Mouse (Mus musculus): ENCODE data around the gene Prrt1. TPM values are rescaled to one million over a fixed set of nuclear protein-coding genes. Genes with fewer than 3 reads are reported as not detected.
A peak's percentile ranks its signal among the peaks of the same experiment; 100 is the strongest.

Prrt1 gene
- polyA plus RNA-seq, 1 experiment = not detected

- 88% methylated on average over 14 of the region's 14 CpGs for WGBS
- Histone ChIP-seq H3K27ac (ENCODE audit: insufficient read depth, low read depth, low read length) (no peak overlapping the region), H3K4me1 (ENCODE audit: control insufficient read depth, insufficient read depth, low read length) (peaks cover 26% of the 10 kb centered on the region), H3K4me3 (ENCODE audit: insufficient read depth, low read depth, low read length) (no peak overlapping the region)
- TF ChIP-seq POLR2A (IDR thresholded peaks at IDR 0.05; ENCODE audit: insufficient read depth, low read depth, low read length) = no peak
- no peak for TF ChIP-seq CTCF (IDR thresholded peaks at IDR 0.05; ENCODE audit: insufficient read depth, low read depth, low read length)
Measured at GRCm38 (mm10) chr17:34650781-34651180, 21.4 kb downstream of the Prrt1 start.

- Histone ChIP-seq H3K4me3 (ENCODE audit: insufficient read depth, low read depth, low read length) (no peak overlapping the region), H3K4me1 (ENCODE audit: control insufficient read depth, insufficient read depth, low read length) (peaks cover 27% of the 10 kb centered on the region), H3K27ac (ENCODE audit: insufficient read depth, low read depth, low read length) (no peak overlapping the region)
- 37% methylated on average over 19 of the region's 19 CpGs for WGBS
- TF ChIP-seq POLR2A (IDR thresholded peaks at IDR 0.05; ENCODE audit: insufficient read depth, low read depth, low read length) = no peak
- TF ChIP-seq CTCF (IDR thresholded peaks at IDR 0.05; ENCODE audit: insufficient read depth, low read depth, low read length) = peak; percentile 46; the same call in 1 of the 2 replicates
Measured at GRCm38 (mm10) chr17:34651507-34652221, 22.3 kb downstream of the Prrt1 start.

GRCm38 (mm10) chr17:34652546-34652945 lies 23.2 kb downstream of the Prrt1 start:
- peaks cover 34% of the 10 kb centered on the region for H3K4me1 ChIP-seq (ENCODE audit: control insufficient read depth, insufficient read depth, low read length)
- WGBS = 82% methylated on average over 10 of the region's 10 CpGs
- H3K4me3 ChIP-seq (ENCODE audit: insufficient read depth, low read depth, low read length) = no peak overlapping the region
- no peak overlapping the region for H3K27ac ChIP-seq (ENCODE audit: insufficient read depth, low read depth, low read length)
- TF ChIP-seq CTCF (IDR thresholded peaks at IDR 0.05; ENCODE audit: insufficient read depth, low read depth, low read length) (no peak), POLR2A (IDR thresholded peaks at IDR 0.05; ENCODE audit: insufficient read depth, low read depth, low read length) (no peak)

DNA sequence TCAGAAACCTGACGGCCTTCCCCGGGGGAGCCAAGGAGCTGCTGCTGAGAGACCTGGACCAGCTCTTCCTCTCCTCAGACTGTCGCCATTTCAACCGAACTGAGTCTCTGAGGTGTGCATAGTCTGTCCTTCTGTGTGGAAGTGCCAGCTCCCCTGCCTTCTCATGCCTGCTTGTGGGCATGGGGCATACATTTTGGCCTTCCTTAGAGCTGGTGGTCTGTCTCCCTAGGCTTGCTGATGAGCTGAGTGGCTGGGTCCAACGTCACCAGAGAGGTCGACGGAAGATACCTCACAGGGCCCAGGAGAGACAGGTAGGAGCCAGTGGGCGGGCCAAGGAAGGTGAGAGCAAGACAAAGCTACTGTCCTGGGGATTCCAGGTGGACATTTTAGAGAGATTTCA lies 23.7 kb downstream of the Prrt1 start:
- TF ChIP-seq CTCF (IDR thresholded peaks at IDR 0.05; ENCODE audit: insufficient read depth, low read depth, low read length) = no peak
- TF ChIP-seq POLR2A (IDR thresholded peaks at IDR 0.05; ENCODE audit: insufficient read depth, low read depth, low read length) = no peak
- Histone ChIP-seq H3K27ac (ENCODE audit: insufficient read depth, low read depth, low read length) (no peak overlapping the region), H3K4me3 (ENCODE audit: insufficient read depth, low read depth, low read length) (no peak overlapping the region), H3K4me1 (ENCODE audit: control insufficient read depth, insufficient read depth, low read length) (peaks cover 33% of the 10 kb centered on the region)
- WGBS = 91% methylated on average over 8 of the region's 8 CpGs

DNA sequence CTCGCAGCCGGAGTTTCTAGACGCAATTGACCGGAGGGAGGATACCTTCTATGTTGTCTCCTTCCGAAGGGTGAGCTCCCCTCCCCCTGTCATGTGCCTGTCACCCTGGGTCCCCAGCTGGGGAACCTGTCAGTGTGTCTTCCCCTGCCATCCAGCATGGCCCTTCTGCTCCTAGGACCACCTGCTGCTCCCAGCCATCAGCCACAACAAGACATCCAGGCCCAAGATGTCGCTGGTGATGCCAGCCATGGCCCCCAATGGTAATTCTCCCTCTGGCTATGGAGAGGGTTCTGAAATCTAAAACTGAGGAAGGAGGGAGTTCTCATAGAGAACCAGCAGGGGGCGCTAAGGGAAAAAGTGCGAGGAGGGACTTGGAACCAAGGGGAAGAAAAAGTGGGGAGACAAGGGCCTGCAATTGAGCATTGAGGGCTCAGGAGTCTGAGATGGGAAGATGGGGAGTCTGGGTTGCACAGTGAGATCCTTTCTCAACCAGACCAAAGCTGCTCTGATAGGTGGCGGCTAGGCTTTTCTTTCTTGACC lies 24.5 kb downstream of the Prrt1 start:
- Histone ChIP-seq H3K4me3 (ENCODE audit: insufficient read depth, low read depth, low read length) (no peak overlapping the region), H3K27ac (ENCODE audit: insufficient read depth, low read depth, low read length) (no peak overlapping the region), H3K4me1 (ENCODE audit: control insufficient read depth, insufficient read depth, low read length) (peaks cover 26% of the 10 kb centered on the region)
- TF ChIP-seq CTCF (IDR thresholded peaks at IDR 0.05; ENCODE audit: insufficient read depth, low read depth, low read length) (peak; percentile 25), POLR2A (IDR thresholded peaks at IDR 0.05; ENCODE audit: insufficient read depth, low read depth, low read length) (no peak)
- WGBS = 62% methylated on average over 9 of the region's 9 CpGs

- no peak overlapping the region for H3K27ac ChIP-seq (ENCODE audit: insufficient read depth, low read depth, low read length)
- peaks cover 26% of the 10 kb centered on the region for H3K4me1 ChIP-seq (ENCODE audit: control insufficient read depth, insufficient read depth, low read length)
- H3K4me3 ChIP-seq (ENCODE audit: insufficient read depth, low read depth, low read length) = no peak overlapping the region
- WGBS = 91% methylated on average over 13 of the region's 13 CpGs
- TF ChIP-seq CTCF (IDR thresholded peaks at IDR 0.05; ENCODE audit: insufficient read depth, low read depth, low read length) = no peak
- no peak for TF ChIP-seq POLR2A (IDR thresholded peaks at IDR 0.05; ENCODE audit: insufficient read depth, low read depth, low read length)
Measured at GRCm38 (mm10) chr17:34654392-34654791, 25.1 kb downstream of the Prrt1 start.

DNA sequence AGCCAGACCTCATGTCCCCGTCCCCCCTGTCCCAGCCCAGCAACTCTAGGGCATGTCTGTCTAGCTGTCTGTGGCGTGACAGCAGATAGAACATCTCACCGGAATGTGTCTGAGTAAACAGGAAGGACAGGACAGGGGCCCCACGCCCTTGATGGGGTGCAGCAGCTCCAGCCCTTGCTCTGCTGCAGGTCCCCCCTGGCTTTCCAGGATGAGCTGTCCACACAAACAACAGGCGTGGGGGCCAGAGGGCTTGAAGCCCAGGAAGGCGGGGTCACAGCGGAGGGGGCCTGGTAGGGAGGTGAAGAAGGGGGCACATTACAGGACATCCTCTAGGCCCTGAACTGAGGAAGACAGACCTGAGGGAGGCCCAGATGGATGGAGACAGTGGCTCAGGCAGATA lies 25.8 kb downstream of the Prrt1 start:
- H3K27ac ChIP-seq (ENCODE audit: insufficient read depth, low read depth, low read length) = 0 out of 2 replicates have a peak overlapping the region, but pooled peaks have one; percentile 21

GRCm38 (mm10) chr17:34655581-34655991 lies 26.3 kb downstream of the Prrt1 start:
- Histone ChIP-seq H3K4me1 (ENCODE audit: control insufficient read depth, insufficient read depth, low read length) (peaks cover 28% of the 10 kb centered on the region), H3K4me3 (ENCODE audit: insufficient read depth, low read depth, low read length) (no peak overlapping the region), H3K27ac (ENCODE audit: insufficient read depth, low read depth, low read length) (peak overlapping the region; percentile 48; the same call in 1 of the 2 replicates)
- TF ChIP-seq CTCF (IDR thresholded peaks at IDR 0.05; ENCODE audit: insufficient read depth, low read depth, low read length) (0 out of 2 replicates have a peak, but pooled peaks have one; percentile 5), POLR2A (IDR thresholded peaks at IDR 0.05; ENCODE audit: insufficient read depth, low read depth, low read length) (no peak)
- WGBS = 28% methylated on average over 4 of the region's 4 CpGs

More for the DNA sequence above, 25.8 kb downstream of the Prrt1 start:
- peaks cover 26% of the 10 kb centered on the region for H3K4me1 ChIP-seq (ENCODE audit: control insufficient read depth, insufficient read depth, low read length)
- WGBS = 76% methylated on average over 7 of the region's 7 CpGs
- no peak for TF ChIP-seq POLR2A (IDR thresholded peaks at IDR 0.05; ENCODE audit: insufficient read depth, low read depth, low read length)
- TF ChIP-seq CTCF (IDR thresholded peaks at IDR 0.05; ENCODE audit: insufficient read depth, low read depth, low read length) = no peak
- H3K4me3 ChIP-seq (ENCODE audit: insufficient read depth, low read depth, low read length) = no peak overlapping the region

DNA sequence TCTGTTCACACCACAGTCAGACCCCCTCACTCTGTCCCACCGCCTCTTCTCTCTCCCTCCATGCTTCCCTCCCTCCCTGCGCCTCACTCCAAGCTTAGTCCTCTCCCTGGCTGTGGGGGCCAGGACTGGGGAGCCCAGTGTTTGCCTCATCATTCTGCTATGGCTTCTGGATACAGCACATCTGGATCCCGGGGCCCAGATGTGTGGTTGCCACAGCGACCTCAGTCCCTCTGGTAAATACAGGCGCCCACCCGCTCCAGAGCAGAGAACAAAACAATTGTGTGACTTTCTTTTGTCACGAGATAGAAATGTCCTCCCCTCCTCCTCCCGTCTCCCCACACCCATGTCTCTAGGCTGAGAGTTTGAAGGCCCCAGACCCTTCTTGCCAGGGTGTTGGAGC lies 27.3 kb downstream of the Prrt1 start:
- no peak for TF ChIP-seq CTCF (IDR thresholded peaks at IDR 0.05; ENCODE audit: insufficient read depth, low read depth, low read length)
- no peak for TF ChIP-seq POLR2A (IDR thresholded peaks at IDR 0.05; ENCODE audit: insufficient read depth, low read depth, low read length)
- Histone ChIP-seq H3K27ac (ENCODE audit: insufficient read depth, low read depth, low read length) (no peak overlapping the region), H3K4me1 (ENCODE audit: control insufficient read depth, insufficient read depth, low read length) (peaks cover 36% of the 10 kb centered on the region), H3K4me3 (ENCODE audit: insufficient read depth, low read depth, low read length) (no peak overlapping the region)
- WGBS = 54% methylated on average over 8 of the region's 8 CpGs

All from olfactory bulb, adult 2 months (tissue).